Mouse (Mus musculus): ENCODE measurements around the gene Trappc6a. TPM values are rescaled to one million over a fixed set of nuclear protein-coding genes. Genes with fewer than 3 reads are reported as not detected.

Trappc6a gene
- polyA plus RNA-seq, 1 experiment from 2014 or later, result 94.2 TPM

GRCm38 (mm10) chr7:19483281-19483680, 24.9 kb upstream of the Trappc6a start:
- H3K27ac ChIP-seq (ENCODE audit: low read length), result no peak overlapping the region

GRCm38 (mm10) chr7:19485488-19485887, 22.7 kb upstream of the Trappc6a start:
- Histone ChIP-seq H3K4me3 (ENCODE audit: low read length) (no peak overlapping the region), H3K27me3 (ENCODE audit: insufficient read depth, low read length) (peaks cover 31% of the 10 kb centered on the region), H3K4me2 (replicated peaks; ENCODE audit: low read depth, low read length) (no peak overlapping the region), H3K9ac (replicated peaks; ENCODE audit: low read length) (no peak overlapping the region), H3K9me3 (ENCODE audit: low read length) (no peaks in the 10 kb centered on the region), H3K36me3 (ENCODE audit: insufficient read depth, low read length) (no peaks in the 10 kb centered on the region), H3K4me1 (ENCODE audit: insufficient read depth, low read length) (0 out of 2 replicates have a peak, but pooled peaks cover 7% of the 10 kb centered on the region), H3K27ac (ENCODE audit: low read length) (no peak overlapping the region)
- WGBS, result 100% methylated on average over 1 of the region's 1 CpGs
- ATAC-seq (ENCODE audit: low FRiP score, low TSS enrichment), result no peak

More at GRCm38 (mm10) chr7:19483281-19483680, 24.9 kb upstream of the Trappc6a start:
- Histone ChIP-seq H3K9me3 (ENCODE audit: low read length) (no peaks in the 10 kb centered on the region), H3K27me3 (ENCODE audit: insufficient read depth, low read length) (peaks cover 8% of the 10 kb centered on the region), H3K36me3 (ENCODE audit: insufficient read depth, low read length) (no peaks in the 10 kb centered on the region), H3K4me3 (ENCODE audit: low read length) (no peak overlapping the region), H3K9ac (replicated peaks; ENCODE audit: low read length) (no peak overlapping the region), H3K4me1 (ENCODE audit: insufficient read depth, low read length) (no peaks in the 10 kb centered on the region), H3K4me2 (replicated peaks; ENCODE audit: low read depth, low read length) (no peak overlapping the region)
- no peak for ATAC-seq (ENCODE audit: low FRiP score, low TSS enrichment)
- 84% methylated on average over 8 of the region's 8 CpGs for WGBS

- Histone ChIP-seq H3K36me3 (ENCODE audit: insufficient read depth, low read length) (no peaks in the 10 kb centered on the region), H3K4me1 (ENCODE audit: insufficient read depth, low read length) (0 out of 2 replicates have a peak, but pooled peaks cover 7% of the 10 kb centered on the region), H3K9ac (replicated peaks; ENCODE audit: low read length) (no peak overlapping the region), H3K9me3 (ENCODE audit: low read length) (no peaks in the 10 kb centered on the region), H3K27me3 (ENCODE audit: insufficient read depth, low read length) (peaks cover 41% of the 10 kb centered on the region), H3K4me2 (replicated peaks; ENCODE audit: low read depth, low read length) (no peak overlapping the region), H3K27ac (ENCODE audit: low read length) (no peak overlapping the region), H3K4me3 (ENCODE audit: low read length) (no peak overlapping the region)
- ATAC-seq (ENCODE audit: low FRiP score, low TSS enrichment), result no peak
- 90% methylated on average over 7 of the region's 7 CpGs for WGBS
These were observed 21.6 kb upstream of the Trappc6a start for GRCm38 (mm10) chr7:19486549-19486948.

- 11% methylated on average over 31 of the region's 31 CpGs for WGBS
- Histone ChIP-seq H3K4me1 (ENCODE audit: insufficient read depth, low read length) (peaks cover 11% of the 10 kb centered on the region; the same call in 1 of the 2 replicates), H3K27ac (ENCODE audit: low read length) (no peak overlapping the region), H3K4me3 (ENCODE audit: low read length) (peak overlapping the region; percentile 29), H3K27me3 (ENCODE audit: insufficient read depth, low read length) (peaks cover 43% of the 10 kb centered on the region), H3K9ac (replicated peaks; ENCODE audit: low read length) (no peak overlapping the region; the same call in 1 of the 2 replicates), H3K9me3 (ENCODE audit: low read length) (no peaks in the 10 kb centered on the region), H3K36me3 (ENCODE audit: insufficient read depth, low read length) (no peaks in the 10 kb centered on the region), H3K4me2 (replicated peaks; ENCODE audit: low read depth, low read length) (peak overlapping the region; percentile 47)
- no peak for ATAC-seq (ENCODE audit: low FRiP score, low TSS enrichment)
These were observed 18.7 kb upstream of the Trappc6a start for GRCm38 (mm10) chr7:19489525-19489924.

GRCm38 (mm10) chr7:19491731-19492130, 16.5 kb upstream of the Trappc6a start:
- H3K9me3 ChIP-seq (ENCODE audit: low read length), result no peaks in the 10 kb centered on the region
- peak overlapping the region; percentile 58 for H3K9ac ChIP-seq (replicated peaks; ENCODE audit: low read length)
- ATAC-seq (ENCODE audit: low FRiP score, low TSS enrichment), result peak; percentile 49
- H3K4me2 ChIP-seq (replicated peaks; ENCODE audit: low read depth, low read length), result peak overlapping the region; percentile 56
- H3K36me3 ChIP-seq (ENCODE audit: insufficient read depth, low read length), result no peaks in the 10 kb centered on the region
- H3K27ac ChIP-seq (ENCODE audit: low read length), result peak overlapping the region; percentile 50; the same call in 1 of the 2 replicates
- peak overlapping the region; percentile 33 for H3K4me3 ChIP-seq (ENCODE audit: low read length)
- peaks cover 43% of the 10 kb centered on the region for H3K27me3 ChIP-seq (ENCODE audit: insufficient read depth, low read length)
- H3K4me1 ChIP-seq (ENCODE audit: insufficient read depth, low read length), result peaks cover 11% of the 10 kb centered on the region; the same call in 1 of the 2 replicates
- WGBS, result 2% methylated on average over 26 of the region's 26 CpGs

- Histone ChIP-seq H3K27me3 (ENCODE audit: insufficient read depth, low read length) (peaks cover 18% of the 10 kb centered on the region), H3K27ac (ENCODE audit: low read length) (no peak overlapping the region), H3K4me2 (replicated peaks; ENCODE audit: low read depth, low read length) (no peak overlapping the region), H3K4me3 (ENCODE audit: low read length) (no peak overlapping the region), H3K4me1 (ENCODE audit: insufficient read depth, low read length) (peaks cover 4% of the 10 kb centered on the region; the same call in 1 of the 2 replicates), H3K36me3 (ENCODE audit: insufficient read depth, low read length) (no peaks in the 10 kb centered on the region), H3K9me3 (ENCODE audit: low read length) (no peaks in the 10 kb centered on the region), H3K9ac (replicated peaks; ENCODE audit: low read length) (no peak overlapping the region)
- no peak for ATAC-seq (ENCODE audit: low FRiP score, low TSS enrichment)
- 82% methylated on average over 25 of the region's 25 CpGs for WGBS
These were observed 13.3 kb upstream of the Trappc6a start for GRCm38 (mm10) chr7:19494751-19495474.

- 43% methylated on average over 20 of the region's 20 CpGs for WGBS
- Histone ChIP-seq H3K27me3 (ENCODE audit: insufficient read depth, low read length) (peaks cover 11% of the 10 kb centered on the region), H3K4me1 (ENCODE audit: insufficient read depth, low read length) (peaks cover 4% of the 10 kb centered on the region; the same call in 1 of the 2 replicates), H3K4me3 (ENCODE audit: low read length) (no peak overlapping the region), H3K9ac (replicated peaks; ENCODE audit: low read length) (no peak overlapping the region), H3K27ac (ENCODE audit: low read length) (no peak overlapping the region), H3K9me3 (ENCODE audit: low read length) (no peaks in the 10 kb centered on the region), H3K36me3 (ENCODE audit: insufficient read depth, low read length) (no peaks in the 10 kb centered on the region), H3K4me2 (replicated peaks; ENCODE audit: low read depth, low read length) (no peak overlapping the region)
- ATAC-seq (ENCODE audit: low FRiP score, low TSS enrichment), result no peak; the same call in 1 of the 2 replicates
These were observed 12.5 kb upstream of the Trappc6a start for GRCm38 (mm10) chr7:19495521-19496213.

- WGBS, result 67% methylated on average over 5 of the region's 5 CpGs
- H3K27me3 ChIP-seq (ENCODE audit: insufficient read depth, low read length), result peaks cover 5% of the 10 kb centered on the region
- no peak for ATAC-seq (ENCODE audit: low FRiP score, low TSS enrichment)
These were observed 12.0 kb upstream of the Trappc6a start for GRCm38 (mm10) chr7:19496214-19496555.

GRCm38 (mm10) chr7:19498326-19498725, 9.9 kb upstream of the Trappc6a start:
- no peak for ATAC-seq (ENCODE audit: low FRiP score, low TSS enrichment)
- no peak overlapping the region for H3K9ac ChIP-seq (replicated peaks; ENCODE audit: low read length)
- no peak overlapping the region for H3K27ac ChIP-seq (ENCODE audit: low read length)
- H3K4me1 ChIP-seq (ENCODE audit: insufficient read depth, low read length), result no peaks in the 10 kb centered on the region; the same call in 1 of the 2 replicates
- 41% methylated on average over 4 of the region's 4 CpGs for WGBS
- no peaks in the 10 kb centered on the region for H3K36me3 ChIP-seq (ENCODE audit: insufficient read depth, low read length)
- H3K4me3 ChIP-seq (ENCODE audit: low read length), result no peak overlapping the region
- H3K4me2 ChIP-seq (replicated peaks; ENCODE audit: low read depth, low read length), result no peak overlapping the region
- no peaks in the 10 kb centered on the region for H3K27me3 ChIP-seq (ENCODE audit: insufficient read depth, low read length)
- no peaks in the 10 kb centered on the region for H3K9me3 ChIP-seq (ENCODE audit: low read length)

More at GRCm38 (mm10) chr7:19496214-19496555, 12.0 kb upstream of the Trappc6a start:
- H3K4me3 ChIP-seq (ENCODE audit: low read length), result no peak overlapping the region
- no peak overlapping the region for H3K4me2 ChIP-seq (replicated peaks; ENCODE audit: low read depth, low read length)
- H3K4me1 ChIP-seq (ENCODE audit: insufficient read depth, low read length), result peaks cover 4% of the 10 kb centered on the region; the same call in 1 of the 2 replicates
- H3K9ac ChIP-seq (replicated peaks; ENCODE audit: low read length), result no peak overlapping the region
- H3K36me3 ChIP-seq (ENCODE audit: insufficient read depth, low read length), result no peaks in the 10 kb centered on the region
- no peak overlapping the region for H3K27ac ChIP-seq (ENCODE audit: low read length)
- no peaks in the 10 kb centered on the region for H3K9me3 ChIP-seq (ENCODE audit: low read length)

Data from kidney, embryonic 16.5 days (tissue).